Mouse (Mus musculus) embryonic facial prominence, embryonic 14.5 days (tissue): ENCODE measurements around the gene Cdk20. TPM values are rescaled to one million over a fixed set of nuclear protein-coding genes. Genes with fewer than 3 reads are reported as not detected.

ENCODE experiments used
- ATAC-seq: fragments of 200-750 bp; cut with Nextera tagmentation; 2 replicates; pipeline ENCODE4 v1.8.0; 2017; ENCODE audit warnings: low read depth, moderate number of reproducible peaks, moderate TSS enrichment
- DNase-seq: peaks from one replicate; pipeline ENCODE4 v3.0.0-alpha.2; 2015; ENCODE audit warnings: low spot score
- H3K27ac ChIP-seq: fragments of 300-500 bp; sonication (generic); replicated peaks from 2 replicates; pipeline ENCODE4 v1.5.1; 2014; ENCODE audit warnings: low read depth, mild to moderate bottlenecking, low read length, moderate library complexity
- H3K27me3 ChIP-seq: fragments of 300-500 bp; sonication (generic); replicated peaks from 2 replicates; pipeline ENCODE4 v1.6.1; 2014; ENCODE audit warnings: low read length; ENCODE audit not compliant: control insufficient read depth, insufficient read depth
- H3K36me3 ChIP-seq: fragments of 300-500 bp; sonication (generic); 2 replicates; pipeline ENCODE4 v1.6.1; 2014; ENCODE audit warnings: low read length, mixed read lengths; ENCODE audit not compliant: control insufficient read depth, insufficient read depth
- H3K4me1 ChIP-seq: fragments of 300-500 bp; sonication (generic); 2 replicates; pipeline ENCODE4 v1.6.1; 2014; ENCODE audit warnings: antibody characterized with exemption, low read length; ENCODE audit not compliant: control insufficient read depth, insufficient read depth
- H3K4me2 ChIP-seq: fragments of 300-500 bp; sonication (generic); 2 replicates; pipeline ENCODE4 v1.6.1; 2014; ENCODE audit warnings: low read depth, mild to moderate bottlenecking, low read length, moderate library complexity, mixed read lengths
- H3K4me3 ChIP-seq: fragments of 300-500 bp; sonication (generic); 2 replicates; pipeline ENCODE4 v1.5.1; 2014; ENCODE audit warnings: low read depth, mild to moderate bottlenecking, low read length
- H3K9ac ChIP-seq: fragments of 300-500 bp; sonication (generic); 2 replicates; pipeline ENCODE4 v1.6.1; 2014; ENCODE audit warnings: low read depth, mild to moderate bottlenecking, low read length, moderate library complexity, mixed read lengths
- H3K9me3 ChIP-seq: fragments of 300-500 bp; sonication (generic); 2 replicates; pipeline ENCODE4 v1.6.1; 2016; ENCODE audit warnings: low read length; ENCODE audit not compliant: control insufficient read depth
- WGBS: fragments of 180-500 bp; shearing (Covaris S2); extraction: QIAGEN DNeasy Blood & Tissue Kit; methylation state at CpG from one replicate; pipeline ENCODE4 v1.1.7; 2014; 5-methylcytosine and 5-hydroxymethylcytosine counted together
- polyA plus RNA-seq: library from polyadenylated mRNA; unstranded; fragments of >200 nt; fragmentation: Nextera tagmentation; extraction: Ambion mirVana; gene quantifications from 2 replicates; pipeline ENCODE4 v1.2.1, GENCODE M21; 2014

Cdk20 gene
- polyA plus RNA-seq, 1 experiment from 2014 or later, result 11.6 TPM

GRCm38 (mm10) chr13:64489886-64490285 is 57.8 kb downstream of the Cdk20 start:
- Histone ChIP-seq H3K36me3 (no peaks in the 10 kb centered on the region), H3K9ac (no peak overlapping the region), H3K4me3 (no peak overlapping the region), H3K4me2 (no peak overlapping the region), H3K9me3 (no peaks in the 10 kb centered on the region), H3K27ac (no peak overlapping the region), H3K27me3 (no peaks in the 10 kb centered on the region), H3K4me1 (no peaks in the 10 kb centered on the region)
- 64% methylated on average over 6 of the region's 6 CpGs for WGBS
- ATAC-seq, result 0 out of 2 replicates have a peak, but pooled peaks have one; percentile 26
- peak; percentile 8 for DNase-seq

Other genes with a start within 250 kb of the Cdk20 start
- 12.7 and 14.7 TPM in 2 replicates for gene Cdc14b, start 157.0 kb upstream of the Cdk20 start, polyA plus RNA-seq
- 30.1 and 31.8 TPM in 2 replicates for gene Aaed1, start 119.6 kb upstream of the Cdk20 start, polyA plus RNA-seq
- gene Ctsl, start 61.4 kb upstream of the Cdk20 start, polyA plus RNA-seq, result 213 and 225 TPM in 2 replicates
- gene Fam240b, start 65.5 kb downstream of the Cdk20 start, polyA plus RNA-seq, result not detected in 2 replicates